Mouse (Mus musculus) heart, postnatal 10 days (tissue): Measurements from ENCODE around the gene Arhgdib. TPM values are rescaled to one million over a fixed set of nuclear protein-coding genes. Genes with fewer than 3 reads are reported as not detected.
A peak's percentile ranks its signal among the peaks of the same experiment; 100 is the strongest.

Source experiments
- DNase-seq, 2 experiments: peaks; one replicate each; pipeline ENCODE4 v3.0.0; 2021
- intact Hi-C: fragments of 180-260 bp; cut with DNase I; formaldehyde crosslinking; loops from one replicate; pipeline ENCODE4 v1.15.1; 2025
- total RNA-seq, 2 experiments: library from RNA; stranded (reverse); gene quantifications; 2 replicates each; pipeline ENCODE4 v1.2.3; 2021

The Arhgdib gene
- 10 to 100 TPM; 37.4 to 45.4 TPM for total RNA-seq

DNA sequence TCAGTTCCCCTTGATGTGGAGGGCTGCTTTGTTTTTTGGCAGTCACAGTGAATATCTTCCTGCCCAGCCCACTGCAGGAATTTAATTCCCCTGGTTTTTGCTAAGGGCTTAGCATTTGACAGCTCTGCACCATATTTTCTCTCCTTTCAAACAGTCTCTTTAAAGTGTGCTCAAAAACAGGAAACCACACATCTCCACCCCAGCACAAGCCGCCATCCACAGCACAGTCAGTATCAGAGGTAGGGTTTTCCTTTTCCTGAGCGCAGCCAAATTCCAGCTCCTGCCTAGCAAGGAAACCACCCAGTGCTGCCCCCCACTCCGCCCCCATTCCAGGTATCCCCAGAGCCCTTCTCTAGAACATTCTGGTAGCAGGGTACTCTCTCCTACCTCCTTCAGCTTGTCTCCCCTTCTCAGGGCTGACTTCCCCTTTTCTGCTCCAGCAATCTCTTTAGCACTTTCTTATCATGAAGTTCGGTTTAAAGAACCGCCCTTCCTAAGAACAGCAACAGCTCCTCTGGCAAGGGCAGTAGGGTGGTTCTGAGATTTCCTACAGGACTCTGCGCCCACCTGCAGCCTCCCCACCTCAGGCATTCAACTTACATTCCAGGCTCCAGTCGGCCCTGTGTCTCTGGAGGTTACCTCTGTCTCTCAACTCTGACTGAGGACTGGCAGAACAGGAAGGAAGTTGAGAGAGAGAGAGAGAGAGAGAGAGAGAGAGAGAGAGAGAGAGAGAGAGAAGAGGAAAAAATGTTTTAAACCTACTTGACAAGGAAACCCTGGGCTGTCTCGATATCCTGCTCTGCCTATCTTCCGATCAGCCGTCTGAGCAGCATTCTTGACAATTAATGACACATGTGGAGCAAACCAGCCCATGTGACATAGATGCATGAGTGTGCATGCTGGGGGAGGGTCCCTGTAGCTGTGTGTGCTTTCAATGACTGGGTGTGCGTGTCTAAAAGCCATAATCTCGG is at the start of gene Arhgdib:
Gene Arhgdib (minus strand): TSS at position 849 of the 971 bp plus-strand sequence.
- intact Hi-C loops = no loop called here
- DNase-seq = peak; percentile 49 to 50

GRCm38 (mm10) chr6:136990557-136990956 is 48.9 kb upstream of the Arhgdib start:
- DNase-seq = no peak

GRCm38 (mm10) chr6:136989824-136990497 is 48.3 kb upstream of the Arhgdib start:
- intact Hi-C loops = no loop called here
- peak in 1 of 2 experiments; percentile 23 for DNase-seq

More at GRCm38 (mm10) chr6:136990557-136990956, 48.9 kb upstream of the Arhgdib start:
- intact Hi-C loops = no loop called here

DNA sequence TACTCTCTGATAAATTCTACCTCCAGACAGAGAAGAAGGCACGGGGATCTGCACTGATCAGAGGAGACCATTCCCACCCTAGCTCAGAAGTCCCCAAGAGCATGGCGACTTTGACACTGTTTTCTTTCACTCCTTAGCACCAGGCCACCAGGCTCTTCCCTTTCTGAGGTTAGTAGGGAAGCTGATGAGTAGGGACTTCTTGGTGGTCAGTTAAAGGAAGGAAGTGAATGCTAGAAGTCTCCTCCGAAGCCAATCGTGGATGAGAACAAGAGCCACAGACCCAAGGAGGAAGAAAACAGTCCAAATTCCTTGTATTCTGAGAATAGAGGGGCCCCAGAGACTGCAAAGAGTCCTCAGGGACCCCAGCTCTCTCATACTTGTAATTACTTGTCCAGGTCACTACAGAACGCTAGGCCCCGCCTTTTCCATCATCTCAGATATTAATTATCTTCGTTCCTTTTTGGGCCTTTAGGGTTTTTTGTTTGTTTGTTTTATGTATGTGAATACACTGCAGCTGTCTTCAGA is 46.9 kb upstream of the Arhgdib start:
- peak in 1 of 2 experiments; percentile 19 for DNase-seq
- intact Hi-C loops = no loop called here

- DNase-seq = no peak
- intact Hi-C loops = no loop called here
These were observed 45.0 kb upstream of the Arhgdib start for GRCm38 (mm10) chr6:136986718-136987117.

GRCm38 (mm10) chr6:136986019-136986418 is 44.3 kb upstream of the Arhgdib start:
- no peak for DNase-seq
- intact Hi-C loops = no loop called here

DNA sequence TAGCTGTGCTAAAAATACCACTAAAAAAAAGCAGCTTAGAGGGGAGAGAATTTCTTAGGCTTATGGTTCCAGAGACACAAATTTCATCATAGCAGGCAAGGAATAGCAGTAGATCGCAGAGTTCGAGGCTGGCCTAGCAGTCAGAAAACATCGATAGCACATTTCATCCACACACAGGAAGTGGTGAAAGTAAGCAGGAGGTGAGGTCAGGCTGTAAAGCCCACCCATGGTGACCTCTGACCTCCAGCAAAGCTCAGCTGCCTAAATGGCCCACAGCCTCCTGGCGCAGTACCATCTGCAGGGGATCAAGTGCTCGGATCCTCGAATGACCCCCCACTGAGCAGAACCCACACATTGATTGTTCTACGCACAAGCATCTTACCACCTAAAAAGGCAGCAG is 41.5 kb upstream of the Arhgdib start:
- no peak for DNase-seq
- intact Hi-C loops = loop anchor here (5.0 kb wide), 3 partner anchors 121 to 361 kb away; no protein-coding TSS in a partner anchor

- DNase-seq = no peak
- intact Hi-C loops = loop anchor here (5.0 kb wide), 3 partner anchors 120 to 360 kb away; no protein-coding TSS in a partner anchor
These were observed 40.9 kb upstream of the Arhgdib start for GRCm38 (mm10) chr6:136982581-136982980.

GRCm38 (mm10) chr6:136980331-136980746 is 38.6 kb upstream of the Arhgdib start:
- peak; percentile 27 to 49 for DNase-seq
- intact Hi-C loops = loop anchor here (5.0 kb wide), 3 partner anchors 118 to 358 kb away; no protein-coding TSS in a partner anchor

- intact Hi-C loops = loop anchor here (5.0 kb wide), 3 partner anchors 117 to 357 kb away; no protein-coding TSS in a partner anchor
- DNase-seq = no peak
These were observed 37.8 kb upstream of the Arhgdib start for GRCm38 (mm10) chr6:136979274-136980082.

DNA sequence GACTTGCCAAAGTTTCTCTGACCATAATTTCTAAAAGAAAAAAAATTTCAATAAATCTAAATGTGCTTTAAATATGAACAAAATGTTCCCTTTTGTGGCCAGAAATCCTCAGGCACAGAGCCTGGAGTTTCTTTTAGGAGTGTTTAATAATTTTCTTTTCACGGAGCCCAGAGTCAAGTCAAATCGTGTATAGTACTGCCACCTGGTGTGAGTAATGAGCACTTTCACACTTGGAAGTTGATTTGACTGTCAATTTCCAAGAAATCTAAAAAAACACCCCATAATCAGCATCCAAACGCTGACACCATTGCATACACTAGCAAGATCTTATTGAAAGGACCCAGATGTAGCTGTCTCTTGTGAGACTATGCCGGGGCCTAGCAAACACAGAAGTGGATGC is 27.2 kb upstream of the Arhgdib start:
- DNase-seq = peak; percentile 45 to 53
- intact Hi-C loops = loop anchor here (5.0 kb wide), 2 partner anchors 47 to 107 kb away; partner anchors contain the start of genes Erp27 and Pde6h

- intact Hi-C loops = loop anchor here (5.0 kb wide), 2 partner anchors 45 to 105 kb away; partner anchors contain the start of genes Erp27 and Pde6h
- DNase-seq = no peak
These were observed 25.8 kb upstream of the Arhgdib start for GRCm38 (mm10) chr6:136967466-136967865.

- DNase-seq = no peak
- intact Hi-C loops = loop anchor here (5.0 kb wide), 2 partner anchors 44 to 104 kb away; partner anchors contain the start of genes Erp27 and Pde6h
These were observed 24.2 kb upstream of the Arhgdib start for GRCm38 (mm10) chr6:136965912-136966311.

- no peak for DNase-seq
- intact Hi-C loops = loop anchor here (5.0 kb wide), 2 partner anchors 43 to 103 kb away; partner anchors contain the start of genes Erp27 and Pde6h
These were observed 23.2 kb upstream of the Arhgdib start for GRCm38 (mm10) chr6:136964609-136965510.

DNA sequence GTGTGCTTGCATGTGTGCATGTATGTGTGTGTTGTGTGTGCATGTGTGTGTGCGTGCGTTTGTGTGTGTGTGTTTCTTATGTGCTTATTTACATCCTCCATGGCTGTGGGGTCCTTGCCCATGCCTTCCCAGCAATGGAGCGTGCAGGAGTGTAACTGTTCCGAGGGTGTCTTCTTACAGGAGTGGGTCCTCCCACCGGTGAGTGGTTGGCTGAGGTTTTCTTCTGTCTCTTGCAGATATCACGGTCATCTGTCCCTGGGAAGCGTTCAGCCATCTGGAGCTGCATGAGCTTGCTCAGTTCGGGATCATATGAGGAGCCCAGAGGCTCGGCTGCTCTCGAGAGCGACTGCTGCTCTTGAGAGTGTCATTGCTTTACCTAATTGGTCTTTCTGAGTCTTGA is 21.3 kb upstream of the Arhgdib start:
- DNase-seq = no peak
- intact Hi-C loops = no loop called here

GRCm38 (mm10) chr6:136959131-136959530 is 17.4 kb upstream of the Arhgdib start:
- no peak for DNase-seq
- intact Hi-C loops = no loop called here

- DNase-seq = no peak
- intact Hi-C loops = no loop called here
These were observed 15.4 kb upstream of the Arhgdib start for GRCm38 (mm10) chr6:136957062-136957461.

- no peak for DNase-seq
These were observed 13.5 kb upstream of the Arhgdib start for GRCm38 (mm10) chr6:136955240-136955639.

GRCm38 (mm10) chr6:136954715-136955114 is 13.0 kb upstream of the Arhgdib start:
- intact Hi-C loops = no loop called here
- DNase-seq = no peak

More at GRCm38 (mm10) chr6:136955240-136955639, 13.5 kb upstream of the Arhgdib start:
- intact Hi-C loops = no loop called here
